Mouse (Mus musculus) adrenal gland, postnatal 4 days (tissue): Measurements from ENCODE around the gene Gm12216. TPM values are rescaled to one million over a fixed set of nuclear protein-coding genes. Genes with fewer than 3 reads are reported as not detected.
"Not testable (repeated sequence)": the region's sequence is repeated elsewhere in the genome, so short reads cannot be mapped to it uniquely, and the experiment has no call there.

Experiments used
- DNase-seq, 2 experiments: peaks; one replicate each; pipeline ENCODE4 v3.0.0; 2021 to 2022; ENCODE audit warnings: low spot score in 2 of 2, mixed read lengths in 2 of 2
- total RNA-seq, 2 experiments: library from RNA; stranded (reverse); gene quantifications; 2 replicates each; pipeline ENCODE4 v1.2.3; 2021

Gene Gm12216
- total RNA-seq, 2 experiments from 2014 or later: 7.9 to 10.6 TPM

GRCm38 (mm10) chr11:53773087-53773486 is 86.0 kb downstream of the Gm12216 start, which contains the start of gene Gm17334:
TSS of gene Gm17334 (minus strand) at chr11:53773187.
- no peak for DNase-seq

GRCm38 (mm10) chr11:53772536-53772935 is 86.5 kb downstream of the Gm12216 start:
- DNase-seq: no peak

- no peak for DNase-seq
These were observed 87.9 kb downstream of the Gm12216 start for GRCm38 (mm10) chr11:53771001-53771744.

- peak; percentile 59 to 60 for DNase-seq
These were observed 88.8 kb downstream of the Gm12216 start for GRCm38 (mm10) chr11:53770125-53770791.

GRCm38 (mm10) chr11:53769760-53770124 is 89.3 kb downstream of the Gm12216 start, which contains the start of gene Irf1:
TSS of gene Irf1 (plus strand) at chr11:53770014.
- peak; percentile 87 to 90 for DNase-seq

- DNase-seq: no peak
These were observed 89.9 kb downstream of the Gm12216 start for GRCm38 (mm10) chr11:53769185-53769576.

GRCm38 (mm10) chr11:53768422-53769184 is 90.5 kb downstream of the Gm12216 start:
- no peak for DNase-seq

GRCm38 (mm10) chr11:53764581-53764980 is 94.5 kb downstream of the Gm12216 start:
- no peak for DNase-seq

GRCm38 (mm10) chr11:53763496-53764140 is 95.4 kb downstream of the Gm12216 start:
- DNase-seq: peak; percentile 59 to 86

- DNase-seq: peak; percentile 64 to 85
These were observed 96.1 kb downstream of the Gm12216 start for GRCm38 (mm10) chr11:53762827-53763495.

- no peak for DNase-seq
These were observed 96.6 kb downstream of the Gm12216 start for GRCm38 (mm10) chr11:53762426-53762825.

GRCm38 (mm10) chr11:53761822-53762221 is 97.2 kb downstream of the Gm12216 start:
- peak; percentile 51 to 74 for DNase-seq

GRCm38 (mm10) chr11:53761284-53761683 is 97.8 kb downstream of the Gm12216 start:
- no peak for DNase-seq

GRCm38 (mm10) chr11:53759545-53760406 is 99.3 kb downstream of the Gm12216 start:
- no peak for DNase-seq

GRCm38 (mm10) chr11:53758791-53759351 is 100.2 kb downstream of the Gm12216 start:
- DNase-seq: no peak

GRCm38 (mm10) chr11:53758033-53758432 is 101.0 kb downstream of the Gm12216 start:
- DNase-seq: not testable (repeated sequence)

- no peak for DNase-seq
These were observed 101.4 kb downstream of the Gm12216 start for GRCm38 (mm10) chr11:53757612-53758011.

GRCm38 (mm10) chr11:53755011-53755595 is 104.0 kb downstream of the Gm12216 start:
- DNase-seq: no peak
